Mouse (Mus musculus): ENCODE data around the gene Tom1l2. TPM values are rescaled to one million over a fixed set of nuclear protein-coding genes. Genes with fewer than 3 reads are reported as not detected.

Gene Tom1l2
- total and polyA plus RNA-seq, 3 experiments: 4.8 to 10.4 (median 10.4) TPM

GRCm38 (mm10) chr11:60277771-60278170 is 74.9 kb downstream of the Tom1l2 start:
- dilution Hi-C loops (cut with MboI; ENCODE audit: extremely low pct_ligation_motif_present, extremely low pct_unique_long_range_greater_than_20kb, low sequenced_read_pairs) (no loop called here), in situ Hi-C loops (cut with MboI; ENCODE audit: low pct_ligation_motif_present, low pct_unique_long_range_greater_than_20kb, low sequenced_read_pairs) (no loop called here)
- no peaks in the 10 kb centered on the region for H3K79me2 ChIP-seq (replicated peaks; ENCODE audit: control insufficient read depth, extremely low read depth, insufficient read depth, poor library complexity, severe bottlenecking)
- no peak overlapping the region for H3K9ac ChIP-seq (ENCODE audit: insufficient read depth, low read depth)
- H3K9me3 ChIP-seq (replicated peaks; ENCODE audit: low read length): no peaks in the 10 kb centered on the region
- H3K4me1 ChIP-seq (ENCODE audit: control insufficient read depth in 1 of 2, insufficient read depth in 2 of 2): peaks cover 0 to 15% of the 10 kb centered on the region in 2 experiments; a peak in 2 of 4 replicates
- H3K4me2 ChIP-seq (ENCODE audit: insufficient read depth, low read depth, poor library complexity, severe bottlenecking): no peak overlapping the region
- peaks cover 10 to 24% of the 10 kb centered on the region in 2 experiments for H3K36me3 ChIP-seq (replicated peaks in 1 of 2; ENCODE audit: control insufficient read depth in 1 of 2, insufficient read depth in 1 of 2, low read length in 1 of 2)
- no peak overlapping the region for H3K4me3 ChIP-seq (replicated peaks in 1 of 3; ENCODE audit: low read depth in 2 of 3, low read length in 2 of 3, poor library complexity in 1 of 3)
- no peak overlapping the region for H3K27ac ChIP-seq (ENCODE audit: insufficient read depth, low read depth)
- TF ChIP-seq MAX (IDR thresholded peaks at IDR 0.05; ENCODE audit: low read length) (no peak), NELFE (IDR thresholded peaks at IDR 0.05; ENCODE audit: low read depth, low read length) (no peak), GABPA (IDR thresholded peaks at IDR 0.05; ENCODE audit: insufficient replicate concordance, low read depth, low read length) (no peak), HCFC1 (IDR thresholded peaks at IDR 0.05; ENCODE audit: low read depth, low read length) (no peak)
- no peaks in the 10 kb centered on the region for H3K27me3 ChIP-seq (replicated peaks)
- DNase-seq (ENCODE audit: extremely low read depth): no peak

DNA sequence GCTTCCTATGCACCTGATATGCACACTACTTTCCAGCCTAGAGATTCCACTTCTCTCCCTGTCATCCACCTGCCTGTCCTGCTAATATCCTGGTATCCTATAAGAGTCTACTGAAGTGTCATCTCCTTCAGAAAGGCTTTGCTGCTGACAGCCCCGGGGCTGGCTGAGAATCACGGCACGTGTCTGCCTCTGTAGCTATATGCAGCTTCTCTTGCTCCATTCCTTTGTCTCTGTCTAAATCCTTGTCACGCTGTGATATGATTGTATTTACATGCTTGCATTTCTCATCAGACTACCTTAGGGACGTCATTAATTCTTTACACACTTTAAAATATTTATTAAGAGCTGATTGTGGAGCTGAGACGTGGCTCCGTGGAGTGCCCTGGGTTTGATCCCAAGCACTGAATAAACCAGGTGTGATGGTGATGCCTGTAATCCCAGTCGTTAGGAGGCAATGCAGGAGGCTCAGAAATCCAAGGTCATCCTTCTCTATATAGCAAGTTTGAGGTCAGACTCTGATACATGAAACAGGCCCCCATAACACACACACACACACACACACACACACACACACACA is 75.5 kb downstream of the Tom1l2 start:
- Histone ChIP-seq H3K27me3 (replicated peaks) (no peaks in the 10 kb centered on the region), H3K79me2 (replicated peaks; ENCODE audit: control insufficient read depth, extremely low read depth, insufficient read depth, poor library complexity, severe bottlenecking) (no peaks in the 10 kb centered on the region), H3K36me3 (replicated peaks in 1 of 2; ENCODE audit: control insufficient read depth in 1 of 2, insufficient read depth in 1 of 2, low read length in 1 of 2) (peaks cover 10 to 24% of the 10 kb centered on the region in 2 experiments), H3K4me3 (replicated peaks in 1 of 3; ENCODE audit: low read depth in 2 of 3, low read length in 2 of 3, poor library complexity in 1 of 3) (no peak overlapping the region), H3K27ac (ENCODE audit: insufficient read depth, low read depth) (no peak overlapping the region), H3K9ac (ENCODE audit: insufficient read depth, low read depth) (no peak overlapping the region), H3K4me2 (ENCODE audit: insufficient read depth, low read depth, poor library complexity, severe bottlenecking) (no peak overlapping the region), H3K9me3 (replicated peaks; ENCODE audit: low read length) (no peaks in the 10 kb centered on the region), H3K4me1 (ENCODE audit: control insufficient read depth in 1 of 2, insufficient read depth in 2 of 2) (peaks cover 0 to 13% of the 10 kb centered on the region in 2 experiments; a peak in 2 of 4 replicates)
- no peak for DNase-seq (ENCODE audit: extremely low read depth)
- dilution Hi-C loops (cut with MboI; ENCODE audit: extremely low pct_ligation_motif_present, extremely low pct_unique_long_range_greater_than_20kb, low sequenced_read_pairs): no loop called here
- TF ChIP-seq USF2 (conservative IDR thresholded peaks at IDR 0.05; ENCODE audit: low read depth, low read length) (no peak), TCF12 (IDR thresholded peaks at IDR 0.05; ENCODE audit: low read depth, low read length) (no peak), RAD21 (IDR thresholded peaks at IDR 0.05; ENCODE audit: low read depth, low read length) (no peak), CTCF (conservative IDR thresholded peaks at IDR 0.05 in 1 of 2, IDR thresholded peaks at IDR 0.05 in 1 of 2; ENCODE audit: low read depth in 2 of 2, low read length in 2 of 2) (no peak), ZKSCAN1 (IDR thresholded peaks at IDR 0.05; ENCODE audit: borderline replicate concordance, low read depth, low read length) (no peak), NRF1 (IDR thresholded peaks at IDR 0.05; ENCODE audit: low read depth, low read length) (no peak), MAFK (IDR thresholded peaks at IDR 0.05; ENCODE audit: insufficient replicate concordance, low read length) (no peak), KAT2A (IDR thresholded peaks at IDR 0.05; ENCODE audit: insufficient replicate concordance, low read length) (no peak), ETS1 (conservative IDR thresholded peaks at IDR 0.05; ENCODE audit: low read depth, low read length) (no peak), PAX5 (IDR thresholded peaks at IDR 0.05; ENCODE audit: low read length) (no peak)
- in situ Hi-C loops (cut with MboI; ENCODE audit: low pct_ligation_motif_present, low pct_unique_long_range_greater_than_20kb, low sequenced_read_pairs): no loop called here
